Mouse (Mus musculus): Measurements from ENCODE around the gene Cox19.

- no peak for TF ChIP-seq POLR2A (IDR thresholded peaks at IDR 0.05; ENCODE audit: borderline replicate concordance, control insufficient read depth, low read depth, low read length)
- TF ChIP-seq CTCF (IDR thresholded peaks at IDR 0.05; ENCODE audit: control insufficient read depth, insufficient read depth, low read length), result no peak
These were observed 23.6 kb upstream of the Cox19 start for GRCm38 (mm10) chr5:139374841-139375240.
